Mouse (Mus musculus) CH12.LX (cell line): ENCODE measurements at regions not wholly inside any gene's neighbourhood (a gene's known extent, or its start where the extent isn't known, plus 50 kb on each side); places are given as distances from the start of the nearest gene placed in this dataset.

Source experiments
- DNase-seq: peaks from one replicate; pipeline ENCODE4 v3.0.0-alpha.2; 2013; ENCODE audit errors: extremely low read depth
- H3K27ac ChIP-seq: 2 replicates; pipeline ENCODE4 v1.5.1; 2012; ENCODE audit warnings: low read depth, mild to moderate bottlenecking, control low read depth, moderate library complexity; ENCODE audit not compliant: insufficient read depth
- H3K27me3 ChIP-seq: replicated peaks from 2 replicates; pipeline ENCODE3; 2012; ENCODE audit warnings: inconsistent platforms
- H3K36me3 ChIP-seq, 2 experiments: replicated peaks in 1 of 2; 2 replicates each; pipeline versions ENCODE3 to v1.6.1; 2012; ENCODE audit warnings: inconsistent platforms in 1 of 2, low read length in 1 of 2, mild to moderate bottlenecking in 1 of 2, mixed read lengths in 1 of 2, moderate library complexity in 1 of 2; ENCODE audit not compliant: control insufficient read depth in 1 of 2, insufficient read depth in 1 of 2
- H3K4me1 ChIP-seq, 2 experiments: 2 replicates each; pipeline ENCODE4 v1.6.1; 2012; ENCODE audit warnings: inconsistent platforms in 1 of 2, moderate library complexity in 1 of 2; ENCODE audit not compliant: insufficient read depth in 2 of 2, control insufficient read depth in 1 of 2
- H3K4me2 ChIP-seq: 2 replicates; pipeline ENCODE4 v1.6.1; 2012; ENCODE audit warnings: low read depth, mild to moderate bottlenecking, control low read depth; ENCODE audit not compliant: poor library complexity, insufficient read depth, severe bottlenecking
- H3K4me3 ChIP-seq, 3 experiments: fragments of 150-350 bp in 1 of 3; sonication (generic) in 1 of 3; replicated peaks in 1 of 3; 2 replicates each; pipeline versions ENCODE3 to v1.5.1; 2011 to 2012; ENCODE audit warnings: low read depth in 2 of 3, low read length in 2 of 3, mild to moderate bottlenecking in 2 of 3, moderate library complexity in 2 of 3, control low read depth in 1 of 3, improper control_type of control experiment in 1 of 3, inconsistent platforms in 1 of 3, mixed read lengths in 1 of 3; ENCODE audit not compliant: poor library complexity in 1 of 3
- H3K79me2 ChIP-seq: replicated peaks from 2 replicates; pipeline ENCODE4 v1.6.1; 2012; ENCODE audit warnings: mild to moderate bottlenecking, moderate library complexity; ENCODE audit not compliant: control insufficient read depth, poor library complexity, insufficient read depth, severe bottlenecking; ENCODE audit errors: extremely low read depth
- H3K9ac ChIP-seq: 2 replicates; pipeline ENCODE4 v1.6.1; 2012; ENCODE audit warnings: low read depth, mild to moderate bottlenecking, control low read depth, moderate library complexity; ENCODE audit not compliant: insufficient read depth
- H3K9me3 ChIP-seq: replicated peaks from 2 replicates; pipeline ENCODE3; 2012; ENCODE audit warnings: low read length, inconsistent platforms, mixed read lengths
- BHLHE40 ChIP-seq: IDR thresholded peaks from 2 replicates; pipeline ENCODE4 v1.6.1; 2011; ENCODE audit warnings: mild to moderate bottlenecking, low read depth, low read length, improper control_type of control experiment
- CHD1 ChIP-seq: IDR thresholded peaks from 2 replicates; pipeline ENCODE4 v1.6.1; 2012; ENCODE audit warnings: low read depth, low read length, improper control_type of control experiment, inconsistent platforms
- CTCF ChIP-seq, 2 experiments: IDR thresholded peaks in 1 of 2; conservative IDR thresholded peaks in 1 of 2; 2 replicates each; pipeline ENCODE4 v1.5.1; 2011 to 2012; ENCODE audit warnings: low read depth in 2 of 2, low read length in 2 of 2, improper control_type of control experiment in 1 of 2, inconsistent platforms in 1 of 2, mild to moderate bottlenecking in 1 of 2, moderate library complexity in 1 of 2
- E2F4 ChIP-seq: IDR thresholded peaks from 2 replicates; pipeline ENCODE4 v1.6.1; 2011; ENCODE audit warnings: low read depth, low read length, improper control_type of control experiment; ENCODE audit not compliant: insufficient replicate concordance
- ELF1 ChIP-seq: IDR thresholded peaks from 2 replicates; pipeline ENCODE4 v1.6.1; 2014; ENCODE audit warnings: low read depth, mild to moderate bottlenecking, inconsistent platforms, low read length, improper control_type of control experiment
- EP300 ChIP-seq: IDR thresholded peaks from 2 replicates; pipeline ENCODE4 v1.6.1; 2011; ENCODE audit warnings: low read length, improper control_type of control experiment
- ETS1 ChIP-seq: conservative IDR thresholded peaks from 2 replicates; pipeline ENCODE4 v1.6.1; 2012; ENCODE audit warnings: low read depth, mild to moderate bottlenecking, inconsistent platforms, low read length, improper control_type of control experiment, moderate library complexity
- GABPA ChIP-seq: IDR thresholded peaks from 2 replicates; pipeline ENCODE4 v1.6.1; 2012; ENCODE audit warnings: low read depth, low read length, improper control_type of control experiment, inconsistent platforms; ENCODE audit not compliant: insufficient replicate concordance
- HCFC1 ChIP-seq: IDR thresholded peaks from 2 replicates; pipeline ENCODE4 v1.6.1; 2012; ENCODE audit warnings: low read depth, mild to moderate bottlenecking, inconsistent platforms, low read length, improper control_type of control experiment
- IRF4 ChIP-seq: IDR thresholded peaks from 2 replicates; pipeline ENCODE4 v1.6.1; 2014; ENCODE audit warnings: low read depth, mild to moderate bottlenecking, inconsistent platforms, low read length, improper control_type of control experiment
- JUN ChIP-seq: IDR thresholded peaks from 2 replicates; pipeline ENCODE4 v1.6.1; 2011; ENCODE audit warnings: low read depth, mild to moderate bottlenecking, low read length, improper control_type of control experiment, moderate library complexity; ENCODE audit not compliant: insufficient read depth
- MAX ChIP-seq: IDR thresholded peaks from 2 replicates; pipeline ENCODE4 v1.6.1; 2011; ENCODE audit warnings: low read length, improper control_type of control experiment
- MAZ ChIP-seq: IDR thresholded peaks from 2 replicates; pipeline ENCODE4 v1.6.1; 2012; ENCODE audit warnings: low read depth, mild to moderate bottlenecking, inconsistent platforms, low read length, improper control_type of control experiment, moderate library complexity
- MXI1 ChIP-seq: IDR thresholded peaks from 2 replicates; pipeline ENCODE4 v1.6.1; 2011; ENCODE audit warnings: mild to moderate bottlenecking, low read depth, low read length, improper control_type of control experiment
- NRF1 ChIP-seq: IDR thresholded peaks from 2 replicates; pipeline ENCODE4 v1.6.1; 2014; ENCODE audit warnings: low read depth, mild to moderate bottlenecking, inconsistent platforms, low read length, improper control_type of control experiment, moderate library complexity
- POLR2A ChIP-seq: IDR thresholded peaks from 2 replicates; pipeline ENCODE4 v1.6.1; 2011; ENCODE audit warnings: low read depth, mild to moderate bottlenecking, improper control_type of control experiment, low read length
- RAD21 ChIP-seq: IDR thresholded peaks from 2 replicates; pipeline ENCODE4 v1.6.1; 2011; ENCODE audit warnings: low read depth, mild to moderate bottlenecking, low read length, improper control_type of control experiment, moderate library complexity
- SMC3 ChIP-seq: IDR thresholded peaks from 2 replicates; pipeline ENCODE4 v1.6.1; 2011; ENCODE audit warnings: low read depth, low read length, improper control_type of control experiment
- TBP ChIP-seq: conservative IDR thresholded peaks from 2 replicates; pipeline ENCODE4 v1.6.1; 2011; ENCODE audit warnings: low read depth, low read length, improper control_type of control experiment
- TCF12 ChIP-seq: IDR thresholded peaks from 2 replicates; pipeline ENCODE4 v1.6.1; 2014; ENCODE audit warnings: low read depth, mild to moderate bottlenecking, inconsistent platforms, low read length, improper control_type of control experiment
- USF2 ChIP-seq: conservative IDR thresholded peaks from 2 replicates; pipeline ENCODE4 v1.6.1; 2011; ENCODE audit warnings: low read depth, low read length, improper control_type of control experiment
- ZC3H11A ChIP-seq: IDR thresholded peaks from 2 replicates; pipeline ENCODE4 v1.6.1; 2012; ENCODE audit warnings: low read depth, mild to moderate bottlenecking, inconsistent platforms, low read length, improper control_type of control experiment
- ZKSCAN1 ChIP-seq: IDR thresholded peaks from 2 replicates; pipeline ENCODE4 v1.6.1; 2012; ENCODE audit warnings: low read depth, inconsistent platforms, low read length, improper control_type of control experiment, borderline replicate concordance
- ZMIZ1 ChIP-seq: IDR thresholded peaks from 2 replicates; pipeline ENCODE4 v1.6.1; 2012; ENCODE audit warnings: low read depth, mild to moderate bottlenecking, inconsistent platforms, low read length, improper control_type of control experiment
- dilution Hi-C: fragments of 300-500 bp; cut with MboI; formaldehyde crosslinking; loops from 2 replicates; pipeline ENCODE4 v1.14.3; 2020; ENCODE audit warnings: low sequenced_read_pairs; ENCODE audit not compliant: extremely low pct_unique_long_range_greater_than_20kb, extremely low pct_ligation_motif_present
- in situ Hi-C: fragments of 300-500 bp; cut with MboI; formaldehyde crosslinking; loops from 3 replicates; pipeline ENCODE4 v1.14.3; 2019; ENCODE audit warnings: low sequenced_read_pairs, low pct_ligation_motif_present, low pct_unique_long_range_greater_than_20kb, mixed read lengths

DNA sequence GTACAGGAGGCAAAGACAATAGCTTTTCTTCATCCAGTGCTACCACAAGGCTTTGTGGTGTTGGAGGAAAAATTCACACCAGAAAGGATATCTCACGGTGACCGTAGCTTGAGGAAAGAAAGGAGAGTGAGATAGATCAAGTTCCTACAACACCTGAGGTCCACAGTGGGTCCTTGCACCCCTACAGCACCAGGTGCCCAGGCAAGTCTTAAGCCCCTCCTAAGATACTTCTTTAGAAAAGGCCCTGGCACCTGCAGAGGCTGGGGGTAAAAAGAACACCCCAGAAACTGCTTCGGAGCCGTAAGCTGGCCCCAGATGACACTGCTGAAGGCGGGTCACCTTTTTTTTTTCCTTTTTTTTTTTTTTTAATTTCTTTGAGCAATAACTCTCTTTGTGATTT, 81.9 kb downstream of the Npepl1 start:
- DNase-seq: no peak
- no peak overlapping the region for H3K4me3 ChIP-seq
- no peak overlapping the region for H3K27ac ChIP-seq
- peaks cover 7% of the 10 kb centered on the region for H3K9me3 ChIP-seq
- no peak overlapping the region for H3K9ac ChIP-seq
- no peaks in the 10 kb centered on the region for H3K4me1 ChIP-seq
- no peaks in the 10 kb centered on the region for H3K36me3 ChIP-seq
- TF ChIP-seq GABPA (no peak), JUN (no peak), RAD21 (no peak), EP300 (no peak), TCF12 (no peak), CTCF (conservative IDR thresholded peaks at IDR 0.05 in 1 of 2, IDR thresholded peaks at IDR 0.05 in 1 of 2; ENCODE audit: low read depth in 2 of 2, low read length in 2 of 2) (no peak), ELF1 (no peak)
- in situ Hi-C loops (no loop called here), dilution Hi-C loops (no loop called here)
- H3K4me2 ChIP-seq: no peak overlapping the region
- H3K27me3 ChIP-seq: peaks cover 71% of the 10 kb centered on the region
- H3K79me2 ChIP-seq: no peaks in the 10 kb centered on the region

DNA sequence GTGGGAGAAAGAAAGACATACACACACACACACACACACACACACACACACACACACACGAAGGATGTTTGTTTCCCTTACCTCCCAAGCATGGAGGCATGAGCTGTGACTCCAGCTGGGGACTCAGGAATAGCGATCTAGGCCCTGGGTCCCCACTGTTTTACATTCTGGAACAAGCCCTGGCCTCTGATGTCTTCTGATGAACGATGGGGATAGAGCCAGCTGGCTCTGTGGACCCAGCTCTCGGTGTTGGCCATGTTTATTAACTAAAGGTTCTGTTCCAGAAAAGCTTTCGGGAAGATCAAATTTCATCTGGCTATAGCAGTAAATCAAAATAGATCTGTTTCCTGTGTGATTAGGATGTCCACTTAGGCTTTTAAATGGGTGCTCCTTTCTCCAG, 83.4 kb downstream of the Npepl1 start:
- in situ Hi-C loops: no loop called here
- no peak overlapping the region for H3K4me3 ChIP-seq
- no peaks in the 10 kb centered on the region for H3K4me1 ChIP-seq
- H3K79me2 ChIP-seq: no peaks in the 10 kb centered on the region
- H3K9ac ChIP-seq: no peak overlapping the region
- no peaks in the 10 kb centered on the region for H3K36me3 ChIP-seq
- H3K9me3 ChIP-seq: peaks cover 7% of the 10 kb centered on the region
- TF ChIP-seq ELF1: no peak
- no peak for TF ChIP-seq HCFC1
- no peak for TF ChIP-seq E2F4
- no peak for TF ChIP-seq ZKSCAN1
- TF ChIP-seq MXI1: no peak
- TF ChIP-seq TBP: no peak
- no peak for TF ChIP-seq NRF1
- no peak for TF ChIP-seq POLR2A
- TF ChIP-seq IRF4: no peak
- TF ChIP-seq ETS1: no peak
- TF ChIP-seq MAZ: no peak
- TF ChIP-seq CHD1: no peak
- no peak for TF ChIP-seq CTCF (conservative IDR thresholded peaks at IDR 0.05 in 1 of 2, IDR thresholded peaks at IDR 0.05 in 1 of 2; ENCODE audit: low read depth in 2 of 2, low read length in 2 of 2)
- TF ChIP-seq MAX: no peak
- no peak for TF ChIP-seq USF2
- no peak for TF ChIP-seq ZC3H11A
- no peak for TF ChIP-seq BHLHE40
- TF ChIP-seq SMC3: no peak
- TF ChIP-seq ZMIZ1: no peak
- TF ChIP-seq, all 38 proteins: peak for 0
- H3K27ac ChIP-seq: no peak overlapping the region
- DNase-seq: no peak
- peaks cover 70% of the 10 kb centered on the region for H3K27me3 ChIP-seq
- no peak overlapping the region for H3K4me2 ChIP-seq
- dilution Hi-C loops: no loop called here
